Mouse (Mus musculus): Measurements from ENCODE around the gene Rbfox2. TPM values are rescaled to one million over a fixed set of nuclear protein-coding genes. Genes with fewer than 3 reads are reported as not detected.

Rbfox2 gene
- polyA plus RNA-seq, 1 experiment = 1.0 TPM

GRCm38 (mm10) chr15:77337926-77338325 is 31.1 kb upstream of the Rbfox2 start:
- no peak for TF ChIP-seq GATA1 (IDR thresholded peaks at IDR 0.05; ENCODE audit: low read length)

DNA sequence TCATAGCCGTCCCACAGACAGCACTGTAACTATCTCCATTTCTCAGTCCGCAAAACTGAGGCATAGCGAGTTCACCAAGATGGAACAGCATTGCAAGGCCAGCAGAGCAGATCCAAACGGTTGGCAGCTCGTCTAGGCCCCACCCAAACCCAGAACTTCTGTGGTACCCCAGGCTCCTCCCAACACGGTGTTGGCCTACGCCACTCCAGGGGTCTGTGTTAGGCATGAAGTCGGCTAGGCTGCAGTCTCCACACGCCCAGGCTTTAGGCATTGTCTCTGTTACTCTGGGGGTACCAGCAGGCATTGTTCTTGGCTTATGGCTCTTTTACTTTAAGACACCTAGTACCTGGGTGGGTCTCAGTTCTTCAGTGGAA is 30.2 kb upstream of the Rbfox2 start:
- no peak for TF ChIP-seq GATA1 (IDR thresholded peaks at IDR 0.05; ENCODE audit: low read length)

DNA sequence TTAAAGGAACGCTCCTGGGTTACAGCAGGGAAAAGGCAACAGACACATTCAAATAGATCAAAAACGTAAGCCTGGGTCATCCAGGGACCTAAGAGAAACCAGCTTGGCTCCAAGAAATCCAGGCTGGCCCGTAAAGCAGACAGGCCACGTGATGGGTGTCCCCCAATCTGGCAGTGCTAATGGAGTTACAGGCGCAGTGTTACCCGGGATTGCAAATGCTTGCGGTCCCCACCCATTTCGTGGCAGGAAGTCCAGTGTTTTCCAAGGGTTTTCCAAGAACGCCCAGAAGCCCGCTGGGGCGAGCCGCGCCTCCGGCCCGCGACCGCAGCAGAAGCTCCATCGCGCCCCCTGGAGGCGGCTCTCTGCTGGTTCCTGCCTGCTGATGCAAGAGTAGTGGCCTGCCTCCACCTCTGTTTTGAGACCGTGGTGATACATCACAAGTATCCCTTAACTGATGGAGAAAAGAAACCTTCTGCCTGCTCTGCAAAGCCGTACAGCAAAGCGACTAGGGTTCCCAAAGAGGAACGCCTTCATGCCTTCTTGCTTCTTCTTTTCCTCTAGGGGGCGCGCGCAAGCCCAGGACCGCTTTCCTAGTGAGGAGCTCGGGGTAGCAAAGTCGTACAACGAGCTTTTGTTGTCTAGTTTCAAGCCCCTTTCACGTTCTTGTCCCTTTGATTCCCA is 29.6 kb upstream of the Rbfox2 start:
- no peak for TF ChIP-seq GATA1 (IDR thresholded peaks at IDR 0.05; ENCODE audit: low read length)

DNA sequence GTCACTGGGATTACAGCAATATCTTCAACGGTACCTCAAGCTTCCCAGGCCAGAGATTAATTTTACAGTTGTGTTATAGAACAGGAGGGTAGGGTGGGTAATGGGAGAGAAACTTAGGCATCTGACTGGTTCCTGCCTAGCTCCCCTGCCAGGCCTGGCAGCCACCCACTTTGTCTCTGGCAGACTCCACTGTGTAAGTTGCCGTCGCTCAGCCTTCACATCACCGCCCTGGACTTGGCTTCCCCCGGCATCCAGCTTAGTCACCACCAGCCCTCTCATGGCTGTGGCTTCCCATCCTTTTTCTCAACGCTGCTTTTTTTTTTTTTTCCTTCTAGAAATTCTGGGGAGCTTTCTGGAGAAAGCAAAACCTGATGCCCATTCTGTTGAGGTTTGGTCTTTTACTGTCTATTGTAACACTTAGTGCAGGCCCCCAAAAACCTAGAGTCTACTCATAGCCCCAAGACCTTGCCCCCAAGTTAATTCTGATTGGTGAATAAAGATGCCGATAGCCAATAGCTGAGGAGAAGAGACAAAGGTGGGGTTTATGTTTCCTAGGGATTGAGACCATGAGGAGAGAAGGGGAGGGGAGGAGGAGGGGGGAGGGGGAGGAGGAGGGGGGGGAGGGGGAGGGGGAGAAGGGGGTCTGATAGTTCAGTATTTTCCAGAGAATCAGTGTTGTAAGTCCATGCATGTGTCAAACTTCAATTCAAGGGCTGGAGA is 25.6 kb upstream of the Rbfox2 start:
- TF ChIP-seq GATA1 (IDR thresholded peaks at IDR 0.05; ENCODE audit: low read length) = no peak

GRCm38 (mm10) chr15:77331444-77331843 is 24.6 kb upstream of the Rbfox2 start:
- TF ChIP-seq GATA1 (IDR thresholded peaks at IDR 0.05; ENCODE audit: low read length) = no peak

GRCm38 (mm10) chr15:77329681-77330180 is 22.9 kb upstream of the Rbfox2 start:
- no peak for TF ChIP-seq GATA1 (IDR thresholded peaks at IDR 0.05; ENCODE audit: low read length)

DNA sequence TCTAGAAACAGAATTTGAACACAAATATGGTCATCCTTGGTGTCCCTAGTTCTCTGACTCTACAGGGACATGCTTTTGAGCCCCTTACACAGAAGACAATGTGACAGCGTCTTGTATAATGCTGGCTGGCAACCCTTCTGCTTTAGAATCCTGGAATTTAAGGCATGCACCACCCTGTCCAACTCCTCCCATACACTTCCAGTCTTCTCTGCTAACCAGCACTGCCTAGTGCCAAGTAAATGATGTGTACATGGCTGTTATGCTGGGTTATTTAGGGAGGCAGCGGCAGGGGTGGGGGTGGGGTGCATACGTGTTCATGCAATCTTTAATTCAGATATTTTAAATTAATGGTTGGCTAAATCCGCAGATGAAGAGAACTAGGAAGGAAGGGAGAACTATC is 19.6 kb upstream of the Rbfox2 start:
- TF ChIP-seq GATA1 (IDR thresholded peaks at IDR 0.05; ENCODE audit: low read length) = no peak

- no peak for TF ChIP-seq GATA1 (IDR thresholded peaks at IDR 0.05; ENCODE audit: low read length)
Measured at GRCm38 (mm10) chr15:77324426-77324825, 17.6 kb upstream of the Rbfox2 start.

DNA sequence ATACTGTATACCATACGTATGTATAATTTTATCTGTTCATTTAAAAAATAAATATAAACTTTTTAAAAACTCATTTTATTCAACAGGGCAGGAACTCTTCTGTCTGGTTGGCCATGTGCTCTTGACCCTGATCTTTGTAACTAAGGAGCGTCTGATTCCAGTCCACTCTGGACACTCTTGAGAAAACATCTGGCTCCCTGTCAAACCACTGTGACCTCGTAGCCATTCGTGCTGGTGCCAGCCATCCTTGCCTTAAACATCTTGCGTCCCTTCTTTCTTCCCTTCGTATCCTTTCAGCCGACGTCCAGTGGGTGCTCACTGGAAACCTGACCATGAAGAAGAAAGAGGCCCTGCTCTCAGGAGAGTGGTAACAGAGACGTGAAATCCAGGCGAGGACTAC is 16.4 kb upstream of the Rbfox2 start:
- no peak for TF ChIP-seq GATA1 (IDR thresholded peaks at IDR 0.05; ENCODE audit: low read length)

- TF ChIP-seq GATA1 (IDR thresholded peaks at IDR 0.05; ENCODE audit: low read length) = no peak
Measured at GRCm38 (mm10) chr15:77313701-77314100, 6.9 kb upstream of the Rbfox2 start.

GRCm38 (mm10) chr15:77312796-77313195 is 6.0 kb upstream of the Rbfox2 start:
- no peak for TF ChIP-seq GATA1 (IDR thresholded peaks at IDR 0.05; ENCODE audit: low read length)

DNA sequence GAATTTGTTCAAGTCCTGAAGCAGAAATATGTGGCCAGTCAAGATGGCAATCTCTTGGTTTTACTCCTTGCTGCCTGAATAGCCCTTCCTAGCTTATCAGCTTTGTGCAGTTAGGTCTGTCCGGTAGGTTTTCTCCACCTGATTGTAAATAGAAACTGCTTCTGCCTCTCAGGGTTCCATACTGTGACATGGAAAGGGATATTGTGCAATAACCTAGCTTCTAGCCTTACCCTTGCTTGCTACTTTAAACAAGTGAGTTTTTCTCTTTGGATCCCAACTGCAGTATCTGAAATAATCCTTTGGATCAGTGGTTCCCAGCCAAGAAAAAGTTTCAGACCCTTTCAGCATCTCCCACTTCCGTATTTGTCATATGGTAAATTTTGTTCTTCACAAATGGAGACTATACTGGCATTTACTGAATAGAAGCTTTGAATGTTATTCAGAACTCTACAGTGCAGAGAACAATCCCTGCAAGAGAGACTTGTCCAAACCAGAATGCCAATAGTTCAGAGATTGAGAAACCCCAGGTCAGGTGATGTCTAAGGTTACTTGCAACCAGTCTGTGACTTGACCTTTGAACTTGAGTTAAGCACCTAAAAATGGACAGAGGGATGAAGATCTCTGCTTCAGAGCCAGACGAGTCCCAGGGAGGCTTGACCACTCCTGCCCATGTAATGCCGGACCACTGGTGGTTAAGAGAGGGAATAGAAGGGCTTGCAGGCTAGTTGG is 1.1 kb upstream of the Rbfox2 start:
- TF ChIP-seq GATA1 (IDR thresholded peaks at IDR 0.05; ENCODE audit: low read length) = no peak

GRCm38 (mm10) chr15:77305852-77306546 is 805 bp downstream of the Rbfox2 start:
- no peak for TF ChIP-seq GATA1 (IDR thresholded peaks at IDR 0.05; ENCODE audit: low read length)

DNA sequence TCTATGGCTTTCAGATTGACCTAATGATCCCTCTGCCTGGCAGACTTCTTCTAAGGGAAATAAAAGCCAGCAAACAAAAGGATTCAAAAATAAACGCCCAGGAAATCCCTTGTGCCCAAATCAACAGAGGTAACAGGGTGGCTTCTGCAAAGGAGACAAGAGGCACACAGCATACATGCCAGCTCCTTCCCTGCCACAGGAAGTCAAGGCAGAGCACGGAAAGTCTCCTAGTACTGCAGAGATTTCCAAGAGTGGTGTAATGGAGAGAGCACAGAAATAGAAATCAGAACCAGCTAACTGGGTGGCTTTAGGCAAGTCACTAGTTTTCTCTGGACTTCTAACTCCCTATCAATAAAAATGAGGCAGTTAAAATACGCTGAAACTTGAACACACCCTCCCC is 1.8 kb downstream of the Rbfox2 start:
- no peak for TF ChIP-seq GATA1 (IDR thresholded peaks at IDR 0.05; ENCODE audit: low read length)

GRCm38 (mm10) chr15:77301122-77301521 is 5.7 kb downstream of the Rbfox2 start:
- no peak for TF ChIP-seq GATA1 (IDR thresholded peaks at IDR 0.05; ENCODE audit: low read length)

GRCm38 (mm10) chr15:77298564-77298963 is 8.2 kb downstream of the Rbfox2 start:
- TF ChIP-seq GATA1 (IDR thresholded peaks at IDR 0.05; ENCODE audit: low read length) = no peak

Data from G1E-ER4 (cell line).